Mouse (Mus musculus) limb, embryonic 14.5 days (tissue): ENCODE results near the gene Trim5. TPM values are rescaled to one million over a fixed set of nuclear protein-coding genes. Genes with fewer than 3 reads are reported as not detected.
"Not testable (repeated sequence)": the region's sequence is repeated elsewhere in the genome, so short reads cannot be mapped to it uniquely, and the experiment has no call there.

Experiments
- ATAC-seq: fragments of 200-750 bp; cut with Nextera tagmentation; 2 replicates; pipeline ENCODE4 v1.8.0; 2017; ENCODE audit warnings: low read depth, moderate number of reproducible peaks, moderate TSS enrichment; ENCODE audit not compliant: low FRiP score
- DNase-seq: peaks from one replicate; pipeline ENCODE4 v3.0.0-alpha.2; 2015; ENCODE audit warnings: low spot score
- H3K27ac ChIP-seq: fragments of 300-500 bp; sonication (generic); replicated peaks from 2 replicates; pipeline ENCODE4 v1.5.1; 2014; ENCODE audit warnings: low read depth, mild to moderate bottlenecking, low read length, moderate library complexity, mixed read lengths
- H3K27me3 ChIP-seq: fragments of 300-500 bp; sonication (generic); 2 replicates; pipeline ENCODE4 v1.6.1; 2014; ENCODE audit warnings: low read length, mixed read lengths; ENCODE audit not compliant: control insufficient read depth, insufficient read depth
- H3K36me3 ChIP-seq: fragments of 300-500 bp; sonication (generic); 2 replicates; pipeline ENCODE4 v1.6.1; 2014; ENCODE audit warnings: mild to moderate bottlenecking, low read length, moderate library complexity, mixed read lengths; ENCODE audit not compliant: control insufficient read depth, insufficient read depth
- H3K4me1 ChIP-seq: fragments of 300-500 bp; sonication (generic); 2 replicates; pipeline ENCODE4 v1.6.1; 2014; ENCODE audit warnings: antibody characterized with exemption, low read length, mixed read lengths; ENCODE audit not compliant: control insufficient read depth, insufficient read depth
- H3K4me2 ChIP-seq: fragments of 300-500 bp; sonication (generic); replicated peaks from 2 replicates; pipeline ENCODE4 v1.6.1; 2014; ENCODE audit warnings: low read depth, mild to moderate bottlenecking, low read length, moderate library complexity; ENCODE audit not compliant: severe bottlenecking
- H3K4me3 ChIP-seq: fragments of 300-500 bp; sonication (generic); replicated peaks from 2 replicates; pipeline ENCODE4 v1.5.1; 2014; ENCODE audit warnings: low read length
- H3K9ac ChIP-seq: fragments of 300-500 bp; sonication (generic); 2 replicates; pipeline ENCODE4 v1.6.1; 2014; ENCODE audit warnings: mild to moderate bottlenecking, low read depth, low read length, moderate library complexity; ENCODE audit not compliant: severe bottlenecking
- H3K9me3 ChIP-seq: fragments of 300-500 bp; sonication (generic); 2 replicates; pipeline ENCODE4 v1.6.1; 2016; ENCODE audit warnings: low read length; ENCODE audit not compliant: control insufficient read depth
- POLR2A ChIP-seq: fragments of 200-500 bp; IDR thresholded peaks from 2 replicates; pipeline ENCODE4 v1.8.0; 2012; ENCODE audit warnings: inconsistent platforms, mild to moderate bottlenecking, moderate library complexity, borderline replicate concordance; ENCODE audit not compliant: insufficient read depth, insufficient read length; ENCODE audit errors: extremely low read depth
- WGBS: fragments of 180-500 bp; shearing (Covaris S2); extraction: QIAGEN DNeasy Blood & Tissue Kit; methylation state at CpG from one replicate; pipeline ENCODE4 v1.1.7; 2014; 5-methylcytosine and 5-hydroxymethylcytosine counted together
- polyA plus RNA-seq, 2 experiments: library from polyadenylated mRNA; depleted of rRNA in 1 of 2; stranded (reverse) in 1 of 2; unstranded in 1 of 2; fragments of >200 nt; fragmentation: Nextera tagmentation in 1 of 2; extraction: Ambion mirVana in 1 of 2; gene quantifications; 2 replicates each; pipeline versions ENCODE4 v1.2.1 to v1.2.3; 2012 to 2014

Gene Trim5
- polyA plus RNA-seq (2012; rRNA removed) (0.20 and 0.29 TPM in 2 replicates), polyA plus RNA-seq (2014; fragmentation: Nextera tagmentation; extraction: Ambion mirVana) (0.10 and 0.25 TPM in 2 replicates)

- 46% methylated on average over 14 of the region's 14 CpGs for WGBS
- not testable (repeated sequence) for H3K9ac ChIP-seq, H3K9me3 ChIP-seq, H3K4me3 ChIP-seq, H3K4me2 ChIP-seq, DNase-seq, H3K27me3 ChIP-seq, H3K4me1 ChIP-seq, H3K27ac ChIP-seq, H3K36me3 ChIP-seq
- peak; percentile 74; the same call in 1 of the 2 replicates for ATAC-seq
Measured at GRCm38 (mm10) chr7:104287576-104288443, at the start of gene Trim5. TSS of gene Trim5 (minus strand) at chr7:104288094.

GRCm38 (mm10) chr7:104335547-104335946 lies 47.7 kb upstream of the Trim5 start:
- H3K4me2 ChIP-seq, H3K27ac ChIP-seq, ATAC-seq, H3K27me3 ChIP-seq, H3K4me3 ChIP-seq, H3K36me3 ChIP-seq, H3K9me3 ChIP-seq, DNase-seq, H3K9ac ChIP-seq, H3K4me1 ChIP-seq: not testable (repeated sequence)
- WGBS, result 69% methylated on average over 3 of the region's 3 CpGs

GRCm38 (mm10) chr7:104329171-104329570 lies 41.3 kb upstream of the Trim5 start, which contains the start of gene Trim34b:
TSS of gene Trim34b (plus strand) at chr7:104329471.
- not testable (repeated sequence) for ATAC-seq, DNase-seq, H3K27me3 ChIP-seq, H3K27ac ChIP-seq, H3K9ac ChIP-seq, H3K4me3 ChIP-seq, H3K4me1 ChIP-seq, H3K36me3 ChIP-seq, H3K9me3 ChIP-seq, H3K4me2 ChIP-seq
- 100% methylated on average over 2 of the region's 2 CpGs for WGBS

GRCm38 (mm10) chr7:104322028-104322427 lies 34.1 kb upstream of the Trim5 start:
- TF ChIP-seq POLR2A, result no peak
- DNase-seq (no peak), ATAC-seq (no peak)
- 69% methylated on average over 9 of the region's 9 CpGs for WGBS
- H3K4me3 ChIP-seq, result no peak overlapping the region
- H3K27ac ChIP-seq, result no peak overlapping the region
- no peaks in the 10 kb centered on the region for H3K36me3 ChIP-seq
- no peaks in the 10 kb centered on the region for H3K27me3 ChIP-seq
- H3K4me1 ChIP-seq, result no peaks in the 10 kb centered on the region
- no peak overlapping the region for H3K9ac ChIP-seq
- H3K9me3 ChIP-seq, result no peaks in the 10 kb centered on the region
- H3K4me2 ChIP-seq, result no peak overlapping the region

GRCm38 (mm10) chr7:104315369-104316080 lies 27.6 kb upstream of the Trim5 start, which contains the start of gene Trim12a:
TSS of gene Trim12a (minus strand) at chr7:104315466.
- H3K27ac ChIP-seq, H3K9me3 ChIP-seq, H3K36me3 ChIP-seq, DNase-seq, H3K27me3 ChIP-seq, H3K4me1 ChIP-seq: not testable (repeated sequence)
- peak within 1 kb of the TSS; percentile 49 for H3K4me2 ChIP-seq
- H3K9ac ChIP-seq, result peak within 1 kb of the TSS; percentile 38
- ATAC-seq, result peak; percentile 87
- WGBS, result 26% methylated on average over 4 of the region's 4 CpGs
- H3K4me3 ChIP-seq, result peak within 1 kb of the TSS; percentile 37
